Mouse (Mus musculus) CH12.LX (cell line): Measurements from ENCODE around the gene Gmds. TPM values are rescaled to one million over a fixed set of nuclear protein-coding genes. Genes with fewer than 3 reads are reported as not detected.

ENCODE experiments used
- DNase-seq: peaks from one replicate; pipeline ENCODE4 v3.0.0-alpha.2; 2013; ENCODE audit errors: extremely low read depth
- H3K27ac ChIP-seq: 2 replicates; pipeline ENCODE4 v1.5.1; 2012; ENCODE audit warnings: low read depth, mild to moderate bottlenecking, control low read depth, moderate library complexity; ENCODE audit not compliant: insufficient read depth
- H3K27me3 ChIP-seq: replicated peaks from 2 replicates; pipeline ENCODE3; 2012; ENCODE audit warnings: inconsistent platforms
- H3K36me3 ChIP-seq, 2 experiments: replicated peaks in 1 of 2; 2 replicates each; pipeline versions ENCODE3 to v1.6.1; 2012; ENCODE audit warnings: inconsistent platforms in 1 of 2, low read length in 1 of 2, mild to moderate bottlenecking in 1 of 2, mixed read lengths in 1 of 2, moderate library complexity in 1 of 2; ENCODE audit not compliant: control insufficient read depth in 1 of 2, insufficient read depth in 1 of 2
- H3K4me1 ChIP-seq, 2 experiments: 2 replicates each; pipeline ENCODE4 v1.6.1; 2012; ENCODE audit warnings: inconsistent platforms in 1 of 2, moderate library complexity in 1 of 2; ENCODE audit not compliant: insufficient read depth in 2 of 2, control insufficient read depth in 1 of 2
- H3K4me2 ChIP-seq: 2 replicates; pipeline ENCODE4 v1.6.1; 2012; ENCODE audit warnings: low read depth, mild to moderate bottlenecking, control low read depth; ENCODE audit not compliant: poor library complexity, insufficient read depth, severe bottlenecking
- H3K4me3 ChIP-seq, 3 experiments: fragments of 150-350 bp in 1 of 3; sonication (generic) in 1 of 3; replicated peaks in 1 of 3; 2 replicates each; pipeline versions ENCODE3 to v1.5.1; 2011 to 2012; ENCODE audit warnings: low read depth in 2 of 3, low read length in 2 of 3, mild to moderate bottlenecking in 2 of 3, moderate library complexity in 2 of 3, control low read depth in 1 of 3, improper control_type of control experiment in 1 of 3, inconsistent platforms in 1 of 3, mixed read lengths in 1 of 3; ENCODE audit not compliant: poor library complexity in 1 of 3
- H3K79me2 ChIP-seq: replicated peaks from 2 replicates; pipeline ENCODE4 v1.6.1; 2012; ENCODE audit warnings: mild to moderate bottlenecking, moderate library complexity; ENCODE audit not compliant: control insufficient read depth, poor library complexity, insufficient read depth, severe bottlenecking; ENCODE audit errors: extremely low read depth
- H3K9ac ChIP-seq: 2 replicates; pipeline ENCODE4 v1.6.1; 2012; ENCODE audit warnings: low read depth, mild to moderate bottlenecking, control low read depth, moderate library complexity; ENCODE audit not compliant: insufficient read depth
- H3K9me3 ChIP-seq: replicated peaks from 2 replicates; pipeline ENCODE3; 2012; ENCODE audit warnings: low read length, inconsistent platforms, mixed read lengths
- CHD1 ChIP-seq: IDR thresholded peaks from 2 replicates; pipeline ENCODE4 v1.6.1; 2012; ENCODE audit warnings: low read depth, low read length, improper control_type of control experiment, inconsistent platforms
- CTCF ChIP-seq, 2 experiments: IDR thresholded peaks in 1 of 2; conservative IDR thresholded peaks in 1 of 2; 2 replicates each; pipeline ENCODE4 v1.5.1; 2011 to 2012; ENCODE audit warnings: low read depth in 2 of 2, low read length in 2 of 2, improper control_type of control experiment in 1 of 2, inconsistent platforms in 1 of 2, mild to moderate bottlenecking in 1 of 2, moderate library complexity in 1 of 2
- EP300 ChIP-seq: IDR thresholded peaks from 2 replicates; pipeline ENCODE4 v1.6.1; 2011; ENCODE audit warnings: low read length, improper control_type of control experiment
- ETS1 ChIP-seq: conservative IDR thresholded peaks from 2 replicates; pipeline ENCODE4 v1.6.1; 2012; ENCODE audit warnings: low read depth, mild to moderate bottlenecking, inconsistent platforms, low read length, improper control_type of control experiment, moderate library complexity
- GABPA ChIP-seq: IDR thresholded peaks from 2 replicates; pipeline ENCODE4 v1.6.1; 2012; ENCODE audit warnings: low read depth, low read length, improper control_type of control experiment, inconsistent platforms; ENCODE audit not compliant: insufficient replicate concordance
- IRF4 ChIP-seq: IDR thresholded peaks from 2 replicates; pipeline ENCODE4 v1.6.1; 2014; ENCODE audit warnings: low read depth, mild to moderate bottlenecking, inconsistent platforms, low read length, improper control_type of control experiment
- JUN ChIP-seq: IDR thresholded peaks from 2 replicates; pipeline ENCODE4 v1.6.1; 2011; ENCODE audit warnings: low read depth, mild to moderate bottlenecking, low read length, improper control_type of control experiment, moderate library complexity; ENCODE audit not compliant: insufficient read depth
- MEF2A ChIP-seq: IDR thresholded peaks from 2 replicates; pipeline ENCODE4 v1.6.1; 2014; ENCODE audit warnings: low read depth, mild to moderate bottlenecking, inconsistent platforms, low read length, improper control_type of control experiment, borderline replicate concordance
- MXI1 ChIP-seq: IDR thresholded peaks from 2 replicates; pipeline ENCODE4 v1.6.1; 2011; ENCODE audit warnings: mild to moderate bottlenecking, low read depth, low read length, improper control_type of control experiment
- NELFE ChIP-seq: IDR thresholded peaks from 2 replicates; pipeline ENCODE4 v1.6.1; 2011; ENCODE audit warnings: low read depth, low read length, improper control_type of control experiment
- NRF1 ChIP-seq: IDR thresholded peaks from 2 replicates; pipeline ENCODE4 v1.6.1; 2014; ENCODE audit warnings: low read depth, mild to moderate bottlenecking, inconsistent platforms, low read length, improper control_type of control experiment, moderate library complexity
- PAX5 ChIP-seq: IDR thresholded peaks from 2 replicates; pipeline ENCODE4 v1.6.1; 2012; ENCODE audit warnings: low read length, inconsistent platforms, mixed read lengths
- SIN3A ChIP-seq: IDR thresholded peaks from 2 replicates; pipeline ENCODE4 v1.6.1; 2012; ENCODE audit warnings: low read length, improper control_type of control experiment, inconsistent platforms
- USF1 ChIP-seq: IDR thresholded peaks from 2 replicates; pipeline ENCODE4 v1.6.1; 2014; ENCODE audit warnings: low read depth, mild to moderate bottlenecking, inconsistent platforms, low read length, improper control_type of control experiment
- ZC3H11A ChIP-seq: IDR thresholded peaks from 2 replicates; pipeline ENCODE4 v1.6.1; 2012; ENCODE audit warnings: low read depth, mild to moderate bottlenecking, inconsistent platforms, low read length, improper control_type of control experiment
- ZNF384 ChIP-seq: IDR thresholded peaks from 2 replicates; pipeline ENCODE4 v1.6.1; 2012; ENCODE audit warnings: low read depth, low read length, improper control_type of control experiment, inconsistent platforms
- dilution Hi-C: fragments of 300-500 bp; cut with MboI; formaldehyde crosslinking; loops from 2 replicates; pipeline ENCODE4 v1.14.3; 2020; ENCODE audit warnings: low sequenced_read_pairs; ENCODE audit not compliant: extremely low pct_unique_long_range_greater_than_20kb, extremely low pct_ligation_motif_present
- in situ Hi-C: fragments of 300-500 bp; cut with MboI; formaldehyde crosslinking; loops from 3 replicates; pipeline ENCODE4 v1.14.3; 2019; ENCODE audit warnings: low sequenced_read_pairs, low pct_ligation_motif_present, low pct_unique_long_range_greater_than_20kb, mixed read lengths
- polyA plus RNA-seq: library from polyadenylated mRNA; unstranded; fragments of >175 nt; gene quantifications from 2 replicates; pipeline ENCODE4 v1.2.1, GENCODE M21; 2012; ENCODE audit warnings: low read depth; ENCODE audit not compliant: insufficient read length
- total RNA-seq, 2 experiments: library from RNA; depleted of rRNA; stranded (reverse); fragments of 300-350 nt in 1 of 2; fragments of >200 nt in 1 of 2; gene quantifications; 2 replicates each; pipeline ENCODE4 v1.2.3; 2012 to 2014

Gmds gene
- total and polyA plus RNA-seq, 3 experiments: 11.0 to 19.3 (median 15.1) TPM

- TF ChIP-seq NELFE (no peak), GABPA (no peak), ETS1 (no peak), PAX5 (no peak), JUN (no peak)
- Histone ChIP-seq H3K9me3 (no peaks in the 10 kb centered on the region), H3K4me1 (peaks cover 0 to 5% of the 10 kb centered on the region in 2 experiments; a peak in 1 of 4 replicates), H3K4me2 (no peak overlapping the region), H3K4me3 (no peak overlapping the region), H3K27ac (no peak overlapping the region), H3K36me3 (no peaks in the 10 kb centered on the region), H3K27me3 (no peaks in the 10 kb centered on the region), H3K79me2 (no peaks in the 10 kb centered on the region), H3K9ac (no peak overlapping the region)
- in situ Hi-C loops (no loop called here), dilution Hi-C loops (no loop called here)
- DNase-seq: no peak
Observed at GRCm38 (mm10) chr13:31955171-31955570, 383.4 kb downstream of the Gmds start.

DNA sequence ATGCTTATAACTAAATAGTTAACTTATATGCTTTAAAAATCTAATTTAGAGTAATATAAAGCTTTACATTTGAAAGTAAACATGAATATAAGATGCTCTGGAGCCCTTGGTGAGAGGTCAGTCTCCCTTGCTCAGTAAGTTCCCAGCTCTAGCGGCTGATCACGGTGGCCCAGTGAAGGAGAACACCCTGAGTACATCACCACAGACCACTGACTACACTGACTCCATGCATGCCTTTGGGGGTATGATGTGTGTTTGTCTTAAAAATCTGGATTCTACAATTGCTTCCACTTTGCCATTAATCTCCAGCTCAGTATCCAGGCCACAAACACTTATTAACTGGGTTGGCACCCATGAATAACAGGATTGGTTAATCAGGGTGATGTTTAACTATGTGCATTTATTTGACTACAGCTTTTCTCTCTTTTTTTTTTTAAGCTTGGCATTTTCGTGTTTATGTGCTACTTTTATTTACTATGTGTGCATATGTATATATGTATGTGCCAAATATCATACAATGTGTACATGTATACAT is 393.8 kb downstream of the Gmds start:
- TF ChIP-seq IRF4: no peak
- no peak for TF ChIP-seq USF1
- no peak for TF ChIP-seq MXI1
- TF ChIP-seq GABPA: no peak
- no peak for TF ChIP-seq PAX5
- TF ChIP-seq EP300: no peak
- no peak for TF ChIP-seq ZC3H11A
- no peak for TF ChIP-seq SIN3A
- TF ChIP-seq ZNF384: no peak
- TF ChIP-seq MEF2A: no peak
- no peak for TF ChIP-seq CHD1
- no peak for TF ChIP-seq NELFE
- TF ChIP-seq NRF1: no peak
- no peak for TF ChIP-seq CTCF (conservative IDR thresholded peaks at IDR 0.05 in 1 of 2, IDR thresholded peaks at IDR 0.05 in 1 of 2; ENCODE audit: low read depth in 2 of 2, low read length in 2 of 2)
- H3K36me3 ChIP-seq: no peaks in the 10 kb centered on the region
- H3K4me1 ChIP-seq: no peaks in the 10 kb centered on the region
- no peak for DNase-seq
- in situ Hi-C loops (no loop called here), dilution Hi-C loops (no loop called here)
- H3K4me3 ChIP-seq: no peak overlapping the region
- H3K27ac ChIP-seq: no peak overlapping the region
- no peak overlapping the region for H3K4me2 ChIP-seq
- no peaks in the 10 kb centered on the region for H3K79me2 ChIP-seq
- no peaks in the 10 kb centered on the region for H3K9me3 ChIP-seq
- H3K27me3 ChIP-seq: no peaks in the 10 kb centered on the region
- H3K9ac ChIP-seq: no peak overlapping the region
